Mouse (Mus musculus): ENCODE results near the gene Arid1b.

The Arid1b gene

GRCm38 (mm10) chr17:5055412-5055811 lies 61.3 kb downstream of the Arid1b start:
- no peak for DNase-seq (ENCODE audit: extremely low spot score, low read depth, low spot score)

GRCm38 (mm10) chr17:5056654-5057053 lies 62.5 kb downstream of the Arid1b start:
- no peak for DNase-seq (ENCODE audit: extremely low spot score, low read depth, low spot score)

GRCm38 (mm10) chr17:5057286-5057685 lies 63.2 kb downstream of the Arid1b start:
- DNase-seq (ENCODE audit: extremely low spot score, low read depth, low spot score): no peak

- peak; percentile 35 for DNase-seq (ENCODE audit: extremely low spot score, low read depth, low spot score)
Observed at GRCm38 (mm10) chr17:5057944-5058720, 64.0 kb downstream of the Arid1b start.

GRCm38 (mm10) chr17:5059092-5059601 lies 65.0 kb downstream of the Arid1b start:
- no peak for DNase-seq (ENCODE audit: extremely low spot score, low read depth, low spot score)

- DNase-seq (ENCODE audit: extremely low spot score, low read depth, low spot score): no peak
Observed at GRCm38 (mm10) chr17:5060515-5061084, 66.5 kb downstream of the Arid1b start.

GRCm38 (mm10) chr17:5061183-5061582 lies 67.1 kb downstream of the Arid1b start:
- DNase-seq (ENCODE audit: extremely low spot score, low read depth, low spot score): no peak

GRCm38 (mm10) chr17:5061593-5061992 lies 67.5 kb downstream of the Arid1b start:
- DNase-seq (ENCODE audit: extremely low spot score, low read depth, low spot score): no peak

- no peak for DNase-seq (ENCODE audit: extremely low spot score, low read depth, low spot score)
Observed at GRCm38 (mm10) chr17:5063471-5064176, 69.5 kb downstream of the Arid1b start.

- no peak for DNase-seq (ENCODE audit: extremely low spot score, low read depth, low spot score)
Observed at GRCm38 (mm10) chr17:5064777-5065176, 70.6 kb downstream of the Arid1b start.

GRCm38 (mm10) chr17:5065270-5065669 lies 71.1 kb downstream of the Arid1b start:
- no peak for DNase-seq (ENCODE audit: extremely low spot score, low read depth, low spot score)

- no peak for DNase-seq (ENCODE audit: extremely low spot score, low read depth, low spot score)
Observed at GRCm38 (mm10) chr17:5066835-5067234, 72.7 kb downstream of the Arid1b start.

GRCm38 (mm10) chr17:5067264-5067663 lies 73.1 kb downstream of the Arid1b start:
- no peak for DNase-seq (ENCODE audit: extremely low spot score, low read depth, low spot score)

GRCm38 (mm10) chr17:5070399-5070798 lies 76.3 kb downstream of the Arid1b start:
- DNase-seq (ENCODE audit: extremely low spot score, low read depth, low spot score): no peak

GRCm38 (mm10) chr17:5072539-5072938 lies 78.4 kb downstream of the Arid1b start:
- DNase-seq (ENCODE audit: extremely low spot score, low read depth, low spot score): no peak

GRCm38 (mm10) chr17:5074752-5075506 lies 80.8 kb downstream of the Arid1b start:
- no peak for DNase-seq (ENCODE audit: extremely low spot score, low read depth, low spot score)

- no peak for DNase-seq (ENCODE audit: extremely low spot score, low read depth, low spot score)
Observed at GRCm38 (mm10) chr17:5077996-5078395, 83.9 kb downstream of the Arid1b start.

GRCm38 (mm10) chr17:5078576-5078975 lies 84.4 kb downstream of the Arid1b start:
- no peak for DNase-seq (ENCODE audit: extremely low spot score, low read depth, low spot score)

- DNase-seq (ENCODE audit: extremely low spot score, low read depth, low spot score): no peak
Observed at GRCm38 (mm10) chr17:5080884-5081419, 86.8 kb downstream of the Arid1b start.

- DNase-seq (ENCODE audit: extremely low spot score, low read depth, low spot score): no peak
Observed at GRCm38 (mm10) chr17:5082274-5082673, 88.1 kb downstream of the Arid1b start.

GRCm38 (mm10) chr17:5083497-5083896 lies 89.4 kb downstream of the Arid1b start:
- no peak for DNase-seq (ENCODE audit: extremely low spot score, low read depth, low spot score)

All from hindlimb bud, embryonic 11.5 days (tissue).